Mouse (Mus musculus): ENCODE data around the gene Epha10. TPM values are rescaled to one million over a fixed set of nuclear protein-coding genes. Genes with fewer than 3 reads are reported as not detected.

Gene Epha10
- total and polyA plus RNA-seq, 3 experiments = 0.02 TPM; not detected in 2

- H3K79me2 ChIP-seq (replicated peaks; ENCODE audit: control insufficient read depth, insufficient read depth, low read length) = no peaks in the 10 kb centered on the region
- peaks cover 7% of the 10 kb centered on the region; the same call in 1 of the 2 replicates for H3K27me3 ChIP-seq (ENCODE audit: control insufficient read depth, insufficient read depth, low read length)
- no peaks in the 10 kb centered on the region for H3K36me3 ChIP-seq (ENCODE audit: control insufficient read depth, insufficient read depth, low read length)
- H3K27ac ChIP-seq = no peak overlapping the region
- no peaks in the 10 kb centered on the region for H3K4me1 ChIP-seq (ENCODE audit: control insufficient read depth, insufficient read depth, low read length)
- intact Hi-C loops (cut with DNase I) = no loop called here
- H3K9ac ChIP-seq (ENCODE audit: low read depth, low read length) = no peak overlapping the region
- 5% methylated on average over 7 of the region's 7 CpGs for WGBS
- TF ChIP-seq CTCF (IDR thresholded peaks at IDR 0.05) (no peak), EP300 (IDR thresholded peaks at IDR 0.05; ENCODE audit: insufficient read depth, low read depth, low read length) (no peak), POLR2A (IDR thresholded peaks at IDR 0.05; ENCODE audit: insufficient read depth, low read depth, low read length) (no peak)
- peak; percentile 49 to 74 for DNase-seq
- no peak overlapping the region for H3K4me3 ChIP-seq
These were observed 20.3 kb upstream of the Epha10 start for GRCm38 (mm10) chr4:124860446-124860845.

- no peaks in the 10 kb centered on the region for H3K79me2 ChIP-seq (replicated peaks; ENCODE audit: control insufficient read depth, insufficient read depth, low read length)
- H3K4me3 ChIP-seq = peak within 1 kb of the TSS; percentile 23; the same call in 1 of the 2 replicates
- H3K36me3 ChIP-seq (ENCODE audit: control insufficient read depth, insufficient read depth, low read length) = no peaks in the 10 kb centered on the region
- H3K27ac ChIP-seq = no peak within 1 kb of the TSS
- no peak within 1 kb of the TSS for H3K9ac ChIP-seq (ENCODE audit: low read depth, low read length)
- H3K4me1 ChIP-seq (ENCODE audit: control insufficient read depth, insufficient read depth, low read length) = no peaks in the 10 kb centered on the region
- H3K27me3 ChIP-seq (ENCODE audit: control insufficient read depth, insufficient read depth, low read length) = peaks cover 7% of the 10 kb centered on the region; the same call in 1 of the 2 replicates
- intact Hi-C loops (cut with DNase I) = no loop called here
- DNase-seq = no peak
- TF ChIP-seq CTCF (IDR thresholded peaks at IDR 0.05) = no peak
- TF ChIP-seq EP300 (IDR thresholded peaks at IDR 0.05; ENCODE audit: insufficient read depth, low read depth, low read length) = no peak
- no peak for TF ChIP-seq POLR2A (IDR thresholded peaks at IDR 0.05; ENCODE audit: insufficient read depth, low read depth, low read length)
- WGBS = 5% methylated on average over 47 of the region's 77 CpGs
These were observed 19.2 kb upstream of the Epha10 start, which contains the start of gene Maneal for GRCm38 (mm10) chr4:124861283-124862188. Gene Maneal (minus strand): TSS chr4:124862171.

GRCm38 (mm10) chr4:124872719-124873118 lies 8.0 kb upstream of the Epha10 start:
- no peak for DNase-seq
- WGBS = 83% methylated on average over 1 of the region's 1 CpGs

DNA sequence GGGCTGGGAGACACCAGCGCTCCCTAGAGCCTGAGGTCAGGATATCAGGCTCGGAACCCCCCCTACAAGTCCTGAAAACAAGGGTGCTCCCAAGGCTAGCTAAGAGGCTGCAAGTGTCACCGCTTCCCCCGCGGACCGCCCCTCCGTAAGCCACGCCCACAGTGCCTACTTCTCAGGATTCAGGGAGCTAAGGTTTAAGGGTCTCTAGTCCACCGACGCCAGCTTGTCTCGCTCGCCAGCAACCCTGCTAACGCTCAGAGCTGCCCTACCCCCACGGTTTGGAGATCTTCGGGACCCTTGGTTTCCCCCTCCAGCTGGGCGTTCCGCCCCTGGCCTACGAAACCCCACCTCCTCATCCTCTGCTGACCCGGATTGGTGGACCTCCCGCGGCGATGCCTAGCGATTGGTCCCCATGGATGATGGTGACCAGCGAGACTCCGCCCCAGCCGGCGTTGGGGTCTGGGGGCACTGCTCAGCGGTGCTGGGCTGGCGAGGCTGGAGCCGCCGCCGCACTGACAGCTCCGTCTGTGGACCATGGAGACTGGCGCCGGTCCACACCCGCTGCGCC lies 726 bp downstream of the Epha10 start:
- H3K4me3 ChIP-seq = no peak overlapping the region
- H3K27me3 ChIP-seq (ENCODE audit: control insufficient read depth, insufficient read depth, low read length) = peaks cover 14% of the 10 kb centered on the region
- H3K4me1 ChIP-seq (ENCODE audit: control insufficient read depth, insufficient read depth, low read length) = no peaks in the 10 kb centered on the region
- no peak overlapping the region for H3K9ac ChIP-seq (ENCODE audit: low read depth, low read length)
- no peaks in the 10 kb centered on the region for H3K36me3 ChIP-seq (ENCODE audit: control insufficient read depth, insufficient read depth, low read length)
- intact Hi-C loops (cut with DNase I) = no loop called here
- TF ChIP-seq CTCF (IDR thresholded peaks at IDR 0.05) = no peak
- no peak for TF ChIP-seq POLR2A (IDR thresholded peaks at IDR 0.05; ENCODE audit: insufficient read depth, low read depth, low read length)
- no peak for TF ChIP-seq EP300 (IDR thresholded peaks at IDR 0.05; ENCODE audit: insufficient read depth, low read depth, low read length)
- no peak for DNase-seq
- no peaks in the 10 kb centered on the region for H3K79me2 ChIP-seq (replicated peaks; ENCODE audit: control insufficient read depth, insufficient read depth, low read length)
- WGBS = 2% methylated on average over 37 of the region's 37 CpGs
- no peak overlapping the region for H3K27ac ChIP-seq

More at GRCm38 (mm10) chr4:124872719-124873118, 8.0 kb upstream of the Epha10 start:
- Histone ChIP-seq H3K4me3 (no peak overlapping the region), H3K4me1 (ENCODE audit: control insufficient read depth, insufficient read depth, low read length) (no peaks in the 10 kb centered on the region), H3K79me2 (replicated peaks; ENCODE audit: control insufficient read depth, insufficient read depth, low read length) (no peaks in the 10 kb centered on the region), H3K9ac (ENCODE audit: low read depth, low read length) (no peak overlapping the region), H3K36me3 (ENCODE audit: control insufficient read depth, insufficient read depth, low read length) (no peaks in the 10 kb centered on the region), H3K27ac (no peak overlapping the region), H3K27me3 (ENCODE audit: control insufficient read depth, insufficient read depth, low read length) (peaks cover under 1% of the 10 kb centered on the region; the same call in 1 of the 2 replicates)
- TF ChIP-seq POLR2A (IDR thresholded peaks at IDR 0.05; ENCODE audit: insufficient read depth, low read depth, low read length) (no peak), EP300 (IDR thresholded peaks at IDR 0.05; ENCODE audit: insufficient read depth, low read depth, low read length) (no peak), CTCF (IDR thresholded peaks at IDR 0.05) (peak; percentile 42)
- intact Hi-C loops (cut with DNase I) = no loop called here

- H3K4me3 ChIP-seq = no peak overlapping the region
- H3K27me3 ChIP-seq (ENCODE audit: control insufficient read depth, insufficient read depth, low read length) = peaks cover 14% of the 10 kb centered on the region
- H3K36me3 ChIP-seq (ENCODE audit: control insufficient read depth, insufficient read depth, low read length) = no peaks in the 10 kb centered on the region
- no peaks in the 10 kb centered on the region for H3K4me1 ChIP-seq (ENCODE audit: control insufficient read depth, insufficient read depth, low read length)
- H3K9ac ChIP-seq (ENCODE audit: low read depth, low read length) = no peak overlapping the region
- no peaks in the 10 kb centered on the region for H3K79me2 ChIP-seq (replicated peaks; ENCODE audit: control insufficient read depth, insufficient read depth, low read length)
- TF ChIP-seq CTCF (IDR thresholded peaks at IDR 0.05) (no peak), POLR2A (IDR thresholded peaks at IDR 0.05; ENCODE audit: insufficient read depth, low read depth, low read length) (no peak), EP300 (IDR thresholded peaks at IDR 0.05; ENCODE audit: insufficient read depth, low read depth, low read length) (no peak)
- intact Hi-C loops (cut with DNase I) = no loop called here
- no peak overlapping the region for H3K27ac ChIP-seq
- 3% methylated on average over 36 of the region's 37 CpGs for WGBS
- DNase-seq = peak in 1 of 2 experiments; percentile 36
These were observed 1.5 kb downstream of the Epha10 start for GRCm38 (mm10) chr4:124882151-124882729.
